Mouse (Mus musculus) heart, embryonic 11.5 days (tissue): ENCODE data around the gene Ccdc136. TPM values are rescaled to one million over a fixed set of nuclear protein-coding genes. Genes with fewer than 3 reads are reported as not detected.
"Not testable (repeated sequence)": the region's sequence is repeated elsewhere in the genome, so short reads cannot be mapped to it uniquely, and the experiment has no call there.

Experiments
- ATAC-seq: fragments of 200-750 bp; cut with Nextera tagmentation; replicated peaks from 2 replicates; pipeline ENCODE4 v1.8.0; 2017; ENCODE audit warnings: moderate library complexity; ENCODE audit not compliant: insufficient number of reproducible peaks, low FRiP score, low TSS enrichment
- H3K27ac ChIP-seq: fragments of 300-500 bp; sonication (generic); 2 replicates; pipeline ENCODE4 v1.5.1; 2014; ENCODE audit warnings: mild to moderate bottlenecking, low read depth, low read length
- H3K27me3 ChIP-seq: fragments of 300-500 bp; sonication (generic); 2 replicates; pipeline ENCODE4 v1.6.1; 2014; ENCODE audit warnings: mild to moderate bottlenecking, low read length, mixed read lengths; ENCODE audit not compliant: control insufficient read depth, insufficient read depth
- H3K36me3 ChIP-seq: fragments of 300-500 bp; sonication (generic); 2 replicates; pipeline ENCODE4 v1.6.1; 2014; ENCODE audit warnings: mild to moderate bottlenecking, low read length, moderate library complexity, mixed read lengths; ENCODE audit not compliant: control insufficient read depth, insufficient read depth
- H3K4me1 ChIP-seq: fragments of 300-500 bp; sonication (generic); 2 replicates; pipeline ENCODE4 v1.6.1; 2014; ENCODE audit warnings: low read length; ENCODE audit not compliant: control insufficient read depth, insufficient read depth
- H3K4me2 ChIP-seq: fragments of 300-500 bp; sonication (generic); 2 replicates; pipeline ENCODE4 v1.6.1; 2014; ENCODE audit warnings: mild to moderate bottlenecking, moderate library complexity
- H3K4me3 ChIP-seq: fragments of 300-500 bp; sonication (generic); 2 replicates; pipeline ENCODE4 v1.5.1; 2014; ENCODE audit warnings: low read depth, low read length
- H3K9ac ChIP-seq: fragments of 300-500 bp; sonication (generic); 2 replicates; pipeline ENCODE4 v1.6.1; 2014; ENCODE audit warnings: mild to moderate bottlenecking, low read depth, low read length, moderate library complexity
- H3K9me3 ChIP-seq: fragments of 300-500 bp; sonication (generic); replicated peaks from 2 replicates; pipeline ENCODE4 v1.6.1; 2016; ENCODE audit warnings: low read length; ENCODE audit not compliant: control insufficient read depth
- WGBS: fragments of 180-500 bp; shearing (Covaris S2); extraction: QIAGEN DNeasy Blood & Tissue Kit; methylation state at CpG from one replicate; pipeline ENCODE4 v1.1.7; 2014; ENCODE audit not compliant: insufficient replicate concordance; 5-methylcytosine and 5-hydroxymethylcytosine counted together
- polyA plus RNA-seq: library from polyadenylated mRNA; unstranded; fragments of >200 nt; fragmentation: Nextera tagmentation; extraction: Ambion mirVana; gene quantifications from 2 replicates; pipeline ENCODE4 v1.2.1, GENCODE M21; 2014

Ccdc136 gene
- 27.0 and 30.2 TPM in 2 replicates for polyA plus RNA-seq

DNA sequence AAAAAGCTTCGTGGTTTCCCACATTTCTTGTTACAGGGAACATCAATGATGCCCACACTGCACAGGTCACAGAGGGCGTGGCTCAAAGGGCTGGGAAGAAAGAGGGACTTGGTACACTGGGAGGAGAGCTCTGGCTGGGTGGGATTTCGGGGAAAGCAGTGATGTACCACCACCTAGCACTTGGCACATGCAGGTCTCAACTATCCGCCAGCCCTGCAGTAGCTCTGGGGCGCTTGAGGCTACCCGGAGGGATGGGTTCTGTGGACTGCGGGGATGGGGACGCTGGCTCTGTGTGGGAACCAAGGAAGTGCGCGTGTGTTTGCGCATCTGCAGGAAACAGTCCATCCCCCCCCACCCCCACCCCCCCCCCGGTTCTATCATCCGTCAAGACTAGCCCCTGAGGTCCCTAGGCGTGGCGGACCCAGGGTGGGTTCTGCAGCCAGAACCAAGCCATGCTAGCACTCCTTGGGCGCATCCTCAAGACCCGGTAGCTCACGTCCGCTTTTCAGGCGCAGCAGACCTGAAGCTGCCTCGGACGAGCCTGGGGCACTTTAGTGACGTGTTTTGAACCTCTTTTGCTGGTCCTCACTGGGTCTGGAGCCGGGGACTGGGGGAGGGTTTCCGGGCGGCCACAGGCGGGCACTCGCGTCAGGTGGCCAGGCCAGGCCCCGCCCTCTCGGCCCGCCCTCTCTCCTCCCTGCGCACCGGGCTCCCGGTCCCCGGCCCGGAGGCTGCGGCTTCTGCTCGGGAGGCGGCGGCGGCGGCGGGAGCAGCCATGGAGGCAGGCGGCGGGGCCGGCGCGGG lies at the start of gene Ccdc136:
Gene Ccdc136, plus strand, starts transcription at position 400 of the 804 bp plus-strand sequence.
- Histone ChIP-seq H3K4me1 (peaks cover 12% of the 10 kb centered on the region), H3K9ac (peak within 1 kb of the TSS; percentile 74), H3K27me3 (peaks cover 8% of the 10 kb centered on the region; the same call in 1 of the 2 replicates), H3K4me2 (peak within 1 kb of the TSS; percentile 86), H3K9me3 (no peaks in the 10 kb centered on the region), H3K36me3 (no peaks in the 10 kb centered on the region), H3K4me3 (peak within 1 kb of the TSS; percentile 74), H3K27ac (peak within 1 kb of the TSS; percentile 51; the same call in 1 of the 2 replicates)
- peak; percentile 85 for ATAC-seq
- under 1% methylated on average over 37 of the region's 49 CpGs for WGBS

DNA sequence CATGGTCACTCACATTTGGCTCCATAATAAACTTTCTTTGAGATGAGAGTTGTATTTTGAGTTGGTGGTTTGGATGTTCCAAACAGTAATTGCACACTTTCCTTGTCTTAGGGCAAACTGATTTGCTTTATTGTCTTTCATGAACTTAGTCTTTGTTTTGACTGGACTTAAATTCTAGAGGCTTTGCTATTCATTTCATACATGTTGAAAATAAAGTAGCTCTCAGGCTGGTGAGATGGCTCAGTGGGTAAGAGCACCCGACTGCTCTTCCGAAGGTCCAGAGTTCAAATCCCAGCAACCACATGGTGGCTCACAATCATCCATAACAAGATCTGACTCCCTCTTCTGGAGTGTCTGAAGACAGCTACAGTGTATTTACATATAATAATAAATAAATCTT lies 49.6 kb upstream of the Ccdc136 start:
- H3K27me3 ChIP-seq, H3K9me3 ChIP-seq, H3K4me2 ChIP-seq, H3K27ac ChIP-seq, ATAC-seq, H3K9ac ChIP-seq, H3K4me1 ChIP-seq, H3K4me3 ChIP-seq, H3K36me3 ChIP-seq: not testable (repeated sequence)
- 88% methylated on average over 2 of the region's 2 CpGs for WGBS

DNA sequence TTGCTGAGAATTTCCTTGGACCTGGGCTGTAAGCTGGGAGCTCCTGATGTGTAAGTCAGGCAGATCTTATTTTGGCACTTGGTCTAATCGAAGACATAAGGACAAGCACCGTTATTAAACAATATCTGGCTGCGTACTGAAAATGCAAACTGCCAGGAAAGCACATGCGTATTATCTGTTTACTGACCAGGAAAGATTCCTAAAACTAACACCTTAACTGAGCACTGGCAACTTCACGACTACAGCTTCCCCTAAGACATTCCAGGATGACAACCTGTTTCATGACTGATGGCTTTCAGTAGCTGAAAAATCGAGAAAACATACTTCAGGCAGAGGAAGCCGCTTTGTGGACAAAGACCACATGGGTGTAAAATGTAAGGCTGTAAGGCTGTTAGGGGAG lies 48.9 kb upstream of the Ccdc136 start:
- H3K36me3 ChIP-seq, result no peaks in the 10 kb centered on the region
- no peaks in the 10 kb centered on the region for H3K9me3 ChIP-seq
- H3K4me2 ChIP-seq, result peak overlapping the region; percentile 73
- WGBS, result 32% methylated on average over 7 of the region's 7 CpGs
- no peak for ATAC-seq
- H3K27ac ChIP-seq, result peak overlapping the region; percentile 94
- peak overlapping the region; percentile 99 for H3K4me3 ChIP-seq
- H3K4me1 ChIP-seq, result peaks cover 13% of the 10 kb centered on the region
- H3K9ac ChIP-seq, result peak overlapping the region; percentile 98
- no peaks in the 10 kb centered on the region for H3K27me3 ChIP-seq

DNA sequence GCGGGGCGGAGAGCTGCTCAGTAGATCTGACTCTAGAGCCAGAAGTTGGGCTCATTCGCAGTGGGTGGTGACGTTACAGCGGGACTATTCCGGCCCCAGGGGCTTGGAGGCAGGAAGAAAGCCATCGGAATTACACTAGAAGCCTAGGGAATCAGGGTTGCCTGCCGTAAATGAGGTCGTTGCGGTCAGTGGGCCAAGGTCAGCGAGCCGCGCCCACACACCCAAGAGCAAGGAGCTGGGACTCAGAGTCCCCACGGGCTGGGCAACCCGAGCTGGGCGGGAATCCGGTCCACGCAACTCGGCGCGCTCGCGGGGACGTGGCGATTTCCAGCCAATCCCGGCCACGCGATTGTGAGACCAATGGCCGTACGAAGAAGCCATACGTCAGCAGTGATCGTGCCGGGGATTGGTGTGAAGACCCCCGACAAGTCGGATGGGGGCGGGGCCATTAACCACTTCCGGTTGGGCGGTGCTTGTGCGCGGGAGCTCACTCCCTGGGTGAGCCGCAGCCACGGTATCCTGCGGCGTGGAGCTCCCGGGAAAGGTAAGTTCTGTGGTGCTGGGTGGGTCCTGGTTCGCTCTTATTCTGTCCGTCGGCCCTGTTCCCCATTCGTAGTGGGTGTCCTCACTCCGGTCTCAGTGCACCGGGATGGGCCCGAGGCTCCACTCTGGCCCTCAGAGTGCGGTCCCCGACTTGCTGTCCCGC lies 48.3 kb upstream of the Ccdc136 start, which contains the start of gene Calu:
Gene Calu, plus strand, starts transcription at position 405 of the 706 bp plus-strand sequence.
- Histone ChIP-seq H3K4me1 (peaks cover 19% of the 10 kb centered on the region), H3K4me3 (peak within 1 kb of the TSS; percentile 99), H3K4me2 (peak within 1 kb of the TSS; percentile 73), H3K27me3 (no peaks in the 10 kb centered on the region), H3K36me3 (no peaks in the 10 kb centered on the region), H3K9me3 (no peaks in the 10 kb centered on the region), H3K27ac (peak within 1 kb of the TSS; percentile 94), H3K9ac (peak within 1 kb of the TSS; percentile 98)
- ATAC-seq, result peak; percentile 99
- WGBS, result under 1% methylated on average over 52 of the region's 55 CpGs

DNA sequence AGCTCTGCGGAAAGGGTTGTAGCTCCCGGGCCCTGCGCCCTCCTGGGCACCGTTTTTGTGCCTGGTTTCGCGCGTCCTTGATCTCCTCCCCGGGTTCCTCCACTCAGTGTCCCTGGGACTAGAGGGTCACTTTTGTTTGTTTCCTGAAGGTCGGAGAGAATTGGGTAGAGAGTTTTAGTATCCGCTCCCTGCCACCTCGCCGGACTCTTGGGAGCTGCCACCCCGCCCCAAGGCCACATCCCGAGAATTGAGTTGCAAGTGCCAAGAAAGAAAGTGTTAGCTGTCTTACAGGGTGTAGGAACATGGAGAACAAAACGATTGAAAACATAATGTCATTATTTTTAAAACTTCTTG lies 47.8 kb upstream of the Ccdc136 start:
- Histone ChIP-seq H3K27me3 (no peaks in the 10 kb centered on the region), H3K4me1 (peaks cover 23% of the 10 kb centered on the region), H3K4me2 (peak overlapping the region; percentile 73), H3K4me3 (peak overlapping the region; percentile 99), H3K36me3 (no peaks in the 10 kb centered on the region), H3K27ac (peak overlapping the region; percentile 77), H3K9ac (peak overlapping the region; percentile 98), H3K9me3 (no peaks in the 10 kb centered on the region)
- ATAC-seq, result 0 out of 2 replicates have a peak, but pooled peaks have one; percentile 1
- under 1% methylated on average over 15 of the region's 15 CpGs for WGBS

DNA sequence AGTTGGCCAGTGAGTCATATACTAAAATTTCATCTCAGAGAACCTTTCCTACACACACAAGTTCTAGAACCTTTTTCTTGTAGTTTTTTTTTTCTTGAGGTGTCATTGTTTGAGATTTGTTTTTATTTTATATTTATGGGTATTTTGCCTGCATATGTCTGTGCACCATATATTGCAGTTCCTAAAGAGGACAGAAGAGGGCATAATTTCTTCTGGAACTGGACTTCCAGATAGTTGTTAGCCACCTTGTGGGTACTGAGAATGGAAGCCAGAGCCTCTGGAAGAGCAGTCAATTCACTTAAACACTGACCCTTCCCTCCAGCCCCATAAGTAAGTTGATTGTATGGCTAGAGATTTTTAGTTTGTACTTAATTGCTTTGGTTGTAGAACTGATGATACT lies 44.5 kb upstream of the Ccdc136 start:
- Histone ChIP-seq H3K36me3 (0 out of 2 replicates have a peak, but pooled peaks cover 3% of the 10 kb centered on the region), H3K4me3 (no peak overlapping the region), H3K27me3 (no peaks in the 10 kb centered on the region), H3K4me1 (peaks cover 33% of the 10 kb centered on the region), H3K9me3 (no peaks in the 10 kb centered on the region), H3K27ac (no peak overlapping the region), H3K9ac (no peak overlapping the region), H3K4me2 (no peak overlapping the region)
- ATAC-seq, result no peak

DNA sequence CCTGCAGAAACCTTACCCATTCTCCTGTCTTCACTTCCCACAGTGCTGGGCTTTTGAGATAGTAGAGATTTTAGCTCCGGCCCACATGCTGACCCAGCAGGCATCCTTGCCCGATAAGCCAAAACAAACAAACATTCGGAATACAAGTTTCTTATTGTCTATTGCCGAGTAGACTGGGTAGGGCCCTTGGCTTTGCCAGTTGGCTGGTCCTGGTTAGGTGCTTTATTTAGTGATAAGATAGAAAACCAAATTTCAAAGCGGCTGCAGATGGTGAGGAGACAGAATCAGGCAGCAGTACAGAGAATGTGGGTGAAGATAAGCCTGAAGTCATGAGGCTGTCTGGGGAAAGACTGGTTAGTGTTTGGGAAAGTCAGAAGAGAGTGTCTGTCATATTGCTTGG lies 43.3 kb upstream of the Ccdc136 start:
- no peak; the same call in 1 of the 2 replicates for ATAC-seq
- no peaks in the 10 kb centered on the region for H3K9me3 ChIP-seq
- no peak overlapping the region for H3K9ac ChIP-seq
- H3K4me3 ChIP-seq, result no peak overlapping the region
- no peaks in the 10 kb centered on the region for H3K27me3 ChIP-seq
- peak overlapping the region; percentile 41; the same call in 1 of the 2 replicates for H3K27ac ChIP-seq
- peaks cover 28% of the 10 kb centered on the region for H3K4me1 ChIP-seq
- WGBS, result 10% methylated on average over 5 of the region's 5 CpGs
- H3K4me2 ChIP-seq, result peak overlapping the region; percentile 54
- H3K36me3 ChIP-seq, result 0 out of 2 replicates have a peak, but pooled peaks cover 5% of the 10 kb centered on the region

DNA sequence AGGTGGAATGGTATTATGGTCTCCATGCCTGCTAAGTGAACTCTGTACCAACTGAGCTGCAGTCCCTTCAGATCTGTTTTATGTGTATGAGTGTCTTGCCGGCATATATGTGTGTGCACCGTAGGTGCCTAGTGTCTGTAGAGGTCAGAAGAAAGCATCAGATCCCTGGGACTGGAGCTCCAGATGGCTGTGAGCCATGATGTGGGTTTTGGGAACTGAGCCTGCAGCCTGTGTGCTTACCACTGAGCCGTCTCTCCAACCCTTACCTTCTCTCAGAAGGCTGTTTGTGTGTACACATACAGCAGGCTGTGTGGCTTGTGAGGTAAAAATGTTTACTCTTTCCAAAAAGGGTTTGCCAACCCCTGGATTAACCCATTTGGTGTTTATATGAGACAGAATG lies 36.7 kb upstream of the Ccdc136 start:
- H3K9me3 ChIP-seq, result no peaks in the 10 kb centered on the region
- peaks cover 7% of the 10 kb centered on the region; the same call in 1 of the 2 replicates for H3K4me1 ChIP-seq
- H3K9ac ChIP-seq, result no peak overlapping the region
- peaks cover 9% of the 10 kb centered on the region; the same call in 1 of the 2 replicates for H3K36me3 ChIP-seq
- H3K4me3 ChIP-seq, result no peak overlapping the region
- no peaks in the 10 kb centered on the region for H3K27me3 ChIP-seq
- WGBS, result 91% methylated on average over 3 of the region's 3 CpGs
- no peak for ATAC-seq
- H3K27ac ChIP-seq, result no peak overlapping the region
- H3K4me2 ChIP-seq, result no peak overlapping the region
